Mouse (Mus musculus): Measurements from ENCODE around the gene Arf6. TPM values are rescaled to one million over a fixed set of nuclear protein-coding genes. Genes with fewer than 3 reads are reported as not detected.
"Not testable (repeated sequence)": the region's sequence is repeated elsewhere in the genome, so short reads cannot be mapped to it uniquely, and the experiment has no call there.

The Arf6 gene
- total RNA-seq, 2 experiments from 2014 or later: 49.9 to 61.4 TPM

DNA sequence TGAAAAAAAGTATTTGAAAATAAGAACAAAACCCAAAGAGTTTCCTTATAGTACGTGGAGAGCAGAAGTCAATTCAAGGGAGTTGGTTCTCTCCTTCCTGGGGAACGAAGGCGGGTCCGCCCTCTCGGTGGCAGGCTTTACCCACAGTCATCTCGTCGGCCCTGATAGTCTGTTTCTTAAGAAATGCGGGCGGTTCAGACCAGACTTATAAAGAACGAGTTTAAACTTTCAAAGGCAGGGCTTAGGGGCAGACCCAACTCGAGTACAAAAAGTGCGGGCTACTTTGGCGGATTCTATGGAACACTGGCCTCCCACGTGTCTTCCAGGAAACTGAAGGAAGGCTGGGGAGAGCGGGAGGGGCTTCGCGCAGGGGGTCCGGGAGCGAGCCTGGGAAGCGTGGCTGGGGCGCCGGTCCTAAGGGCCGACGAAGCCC, 513 bp upstream of the Arf6 start:
- intact Hi-C loops (cut with DNase I): loop anchor here (5.0 kb wide), 1 partner anchor 91 kb away; no protein-coding TSS in a partner anchor
- DNase-seq (ENCODE audit: low spot score in 2 of 2): no peak

DNA sequence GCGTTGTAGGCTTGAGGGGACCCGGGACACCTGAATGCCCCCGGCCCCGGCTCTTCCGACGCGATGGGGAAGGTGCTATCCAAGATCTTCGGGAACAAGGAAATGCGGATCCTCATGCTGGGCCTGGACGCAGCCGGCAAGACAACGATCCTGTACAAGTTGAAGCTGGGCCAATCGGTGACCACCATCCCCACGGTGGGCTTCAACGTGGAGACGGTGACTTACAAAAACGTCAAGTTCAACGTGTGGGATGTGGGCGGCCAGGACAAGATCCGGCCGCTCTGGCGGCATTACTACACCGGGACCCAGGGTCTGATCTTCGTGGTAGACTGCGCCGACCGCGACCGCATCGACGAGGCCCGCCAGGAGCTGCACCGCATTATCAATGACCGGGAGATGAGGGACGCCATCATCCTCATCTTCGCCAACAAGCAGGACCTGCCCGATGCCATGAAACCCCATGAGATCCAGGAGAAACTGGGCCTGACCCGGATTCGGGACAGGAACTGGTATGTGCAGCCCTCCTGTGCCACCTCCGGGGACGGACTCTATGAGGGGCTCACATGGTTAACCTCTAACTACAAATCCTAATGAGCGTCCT, 881 bp downstream of the Arf6 start:
- peak in 1 of 2 experiments; percentile 27 for DNase-seq (ENCODE audit: low spot score in 2 of 2)
- intact Hi-C loops (cut with DNase I): loop anchor here (5.0 kb wide), 1 partner anchor 89 kb away; no protein-coding TSS in a partner anchor

DNA sequence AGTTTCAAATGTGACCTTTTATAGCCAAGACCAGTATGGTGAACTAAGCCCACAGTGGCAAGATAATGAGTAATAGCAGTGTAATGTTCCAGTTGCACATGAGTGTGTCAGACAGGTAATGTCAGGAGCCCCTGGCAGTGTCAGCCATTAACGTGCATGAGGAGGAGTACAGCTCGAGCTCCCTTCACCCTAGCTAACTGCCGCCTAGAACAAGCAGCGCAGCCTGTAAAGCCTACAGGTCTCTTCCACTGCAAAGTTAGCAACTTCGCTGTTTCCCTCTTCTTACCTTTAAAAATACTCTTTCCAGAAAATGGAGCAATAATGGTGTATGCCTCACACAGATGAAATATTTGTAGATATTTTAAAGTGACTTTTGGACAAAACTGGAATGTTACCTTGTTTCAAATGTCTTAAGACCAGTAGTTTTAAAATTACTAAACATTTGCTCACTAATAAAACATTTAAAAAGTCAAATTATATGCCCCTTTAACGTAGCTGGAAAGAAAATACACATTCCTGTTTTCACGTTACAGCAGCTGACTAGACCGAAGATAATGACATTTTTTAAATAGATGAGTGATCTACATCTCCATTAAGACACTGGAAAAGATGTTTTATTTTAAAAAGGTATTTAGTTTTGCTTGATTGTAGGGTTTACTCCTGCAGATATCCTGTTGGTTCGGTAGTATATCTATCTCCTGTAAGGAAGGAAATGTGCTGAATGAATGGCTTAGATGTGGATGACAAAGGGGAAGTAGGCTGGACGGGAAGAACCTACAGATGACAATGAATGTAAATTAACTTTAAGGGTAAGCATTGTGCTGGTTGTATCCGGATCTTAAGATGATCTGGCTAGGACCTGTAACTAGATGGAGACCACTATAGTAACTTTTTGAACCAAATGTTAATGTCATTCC, 2.2 kb downstream of the Arf6 start:
- no peak for DNase-seq (ENCODE audit: low spot score in 2 of 2)

DNA sequence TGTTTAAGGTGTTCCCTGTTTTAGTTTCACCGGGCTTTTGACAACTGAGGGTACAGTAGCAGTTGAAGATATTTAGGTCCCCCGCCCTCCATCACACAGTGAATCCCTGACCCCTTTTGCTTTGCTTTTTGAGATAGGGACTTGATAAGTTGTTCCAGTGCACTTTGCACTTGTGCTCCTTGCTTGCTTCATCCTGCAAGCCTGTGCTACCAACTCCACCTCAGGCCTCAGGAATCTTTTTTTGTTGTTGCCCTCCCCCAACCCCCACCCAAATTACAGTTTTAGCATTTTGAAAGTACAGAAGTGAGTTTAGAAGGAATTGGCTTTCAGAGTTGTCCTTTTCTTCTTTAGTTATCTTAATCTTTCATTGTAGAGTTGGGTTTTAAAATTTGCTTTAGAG, 4.2 kb downstream of the Arf6 start:
- DNase-seq (ENCODE audit: low spot score in 2 of 2): no peak
- intact Hi-C loops (cut with DNase I): no loop called here

More for the DNA sequence above, 2.2 kb downstream of the Arf6 start:
- intact Hi-C loops (cut with DNase I): loop anchor here (5.0 kb wide), 1 partner anchor 88 kb away; no protein-coding TSS in a partner anchor

DNA sequence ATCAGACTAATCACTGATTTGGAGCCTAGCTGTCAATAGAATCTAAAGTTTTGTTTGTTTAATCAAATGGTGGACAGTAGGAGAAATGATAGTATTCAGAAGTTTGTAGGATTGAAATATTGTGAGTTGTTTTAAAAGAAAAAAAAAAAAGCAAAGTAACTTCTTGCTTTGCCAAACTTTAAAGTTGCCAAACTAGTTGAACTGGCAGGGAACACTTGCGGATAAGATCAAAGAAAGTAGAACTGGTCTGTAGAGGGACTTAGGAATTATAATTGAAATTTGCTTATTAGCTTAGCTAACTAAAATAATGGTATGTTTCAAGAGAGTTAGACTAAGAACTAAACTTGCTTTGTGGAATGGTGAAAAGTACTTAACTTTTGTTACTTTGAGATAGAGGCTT, 5.2 kb downstream of the Arf6 start:
- intact Hi-C loops (cut with DNase I): no loop called here
- no peak for DNase-seq (ENCODE audit: low spot score in 2 of 2)

DNA sequence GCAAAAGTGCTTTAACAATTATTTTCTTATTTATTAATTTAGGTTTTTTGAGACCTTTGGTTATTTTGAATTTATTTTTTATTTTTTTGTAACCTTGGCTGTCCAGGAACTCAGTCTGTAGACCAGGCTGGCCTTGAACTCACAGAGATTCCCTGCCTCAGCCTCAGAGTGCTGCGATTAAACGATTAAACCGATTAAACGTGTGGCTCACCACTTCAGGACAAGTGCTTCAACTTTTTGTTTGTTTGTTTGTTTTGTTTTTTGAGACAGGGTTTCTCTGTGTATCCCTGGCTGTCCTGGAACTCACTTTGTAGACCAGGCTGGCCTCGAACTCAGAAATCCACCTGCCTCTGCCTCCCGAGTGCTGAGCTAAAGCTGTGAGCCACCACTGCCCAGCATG, 5.7 kb downstream of the Arf6 start:
- DNase-seq (ENCODE audit: low spot score in 2 of 2); intact Hi-C loops (cut with DNase I): not testable (repeated sequence)

DNA sequence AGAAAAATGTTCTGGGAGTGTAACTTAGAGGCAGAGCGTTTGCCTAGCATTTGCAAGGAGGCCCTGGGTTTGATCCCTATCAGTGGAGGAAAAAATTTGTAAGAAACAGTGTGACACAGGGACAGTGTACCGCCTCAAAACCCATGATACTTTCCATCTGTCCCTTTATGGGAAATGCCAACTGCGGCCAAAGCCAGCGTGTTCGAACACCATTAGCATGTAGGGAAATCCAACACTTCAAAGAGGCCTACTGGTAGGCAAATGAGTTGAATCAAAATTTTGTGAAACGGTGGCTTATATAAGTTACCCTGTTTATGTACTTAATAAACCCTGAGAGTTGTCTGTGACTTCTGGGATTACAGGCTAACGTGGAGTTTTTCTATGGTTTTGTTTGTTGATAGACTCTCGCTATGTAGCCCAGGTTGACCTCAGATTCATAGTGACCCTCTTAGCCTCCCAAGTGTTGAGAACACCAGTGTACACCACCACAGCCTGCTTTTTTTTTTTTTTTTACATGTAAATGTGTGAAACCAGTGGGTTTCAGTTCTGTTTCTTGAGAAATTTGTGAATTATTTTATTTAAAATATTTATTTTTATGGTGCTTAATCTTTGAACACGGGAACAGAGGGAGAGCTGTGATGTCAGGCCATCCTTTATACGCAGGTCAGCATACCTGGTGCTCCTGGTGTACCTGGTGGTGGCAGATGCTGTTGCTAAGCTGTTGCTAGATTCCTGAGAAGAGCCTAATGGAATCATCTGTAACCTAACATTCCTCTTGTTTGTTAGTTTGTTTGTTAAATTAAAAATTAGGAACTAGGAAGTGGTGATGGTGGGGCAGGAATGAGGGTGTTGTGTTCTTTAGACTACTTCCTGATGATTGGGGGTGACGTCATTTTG, 6.9 kb downstream of the Arf6 start:
- no peak for DNase-seq (ENCODE audit: low spot score in 2 of 2)
- intact Hi-C loops (cut with DNase I): no loop called here

DNA sequence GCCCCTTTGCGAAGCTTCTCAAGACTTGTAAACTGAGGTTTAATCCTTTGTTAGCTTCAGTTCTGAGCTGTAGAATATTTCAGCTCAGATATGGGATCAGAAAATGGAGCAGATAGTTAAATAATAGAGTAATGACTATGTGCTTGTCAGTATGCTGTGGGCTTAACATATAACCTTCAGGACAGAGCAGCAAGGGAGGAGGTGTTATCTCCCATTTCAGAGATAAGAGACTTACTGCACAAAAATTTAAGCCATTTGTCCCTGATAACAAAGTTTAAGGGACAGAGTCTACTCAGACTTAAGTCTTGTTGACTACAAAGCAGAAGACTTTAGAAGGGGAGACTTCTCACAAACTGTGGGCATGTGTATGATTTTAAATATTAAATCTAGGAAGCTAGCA, 10.9 kb downstream of the Arf6 start:
- intact Hi-C loops (cut with DNase I): no loop called here
- no peak for DNase-seq (ENCODE audit: low spot score in 2 of 2)

DNA sequence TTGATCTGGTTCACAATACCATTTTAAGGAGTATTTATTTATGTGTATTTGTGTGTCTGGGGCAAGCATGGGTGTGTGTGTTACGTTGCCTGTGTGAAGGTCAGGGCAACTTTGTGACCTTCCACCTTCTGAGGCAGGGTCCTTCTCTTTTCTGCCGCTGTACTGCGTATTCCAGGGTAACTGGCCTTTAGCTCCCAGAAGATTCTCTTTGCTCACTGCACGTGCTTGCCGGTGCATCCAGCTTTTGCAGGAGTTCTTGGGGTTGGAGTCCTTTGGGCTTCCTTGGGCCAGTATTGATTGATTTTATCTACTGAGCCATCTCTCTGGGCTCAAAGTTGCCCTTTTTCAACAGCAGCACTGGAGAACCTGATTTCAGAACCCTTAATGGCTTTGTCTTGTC, 12.7 kb downstream of the Arf6 start:
- intact Hi-C loops (cut with DNase I): no loop called here

DNA sequence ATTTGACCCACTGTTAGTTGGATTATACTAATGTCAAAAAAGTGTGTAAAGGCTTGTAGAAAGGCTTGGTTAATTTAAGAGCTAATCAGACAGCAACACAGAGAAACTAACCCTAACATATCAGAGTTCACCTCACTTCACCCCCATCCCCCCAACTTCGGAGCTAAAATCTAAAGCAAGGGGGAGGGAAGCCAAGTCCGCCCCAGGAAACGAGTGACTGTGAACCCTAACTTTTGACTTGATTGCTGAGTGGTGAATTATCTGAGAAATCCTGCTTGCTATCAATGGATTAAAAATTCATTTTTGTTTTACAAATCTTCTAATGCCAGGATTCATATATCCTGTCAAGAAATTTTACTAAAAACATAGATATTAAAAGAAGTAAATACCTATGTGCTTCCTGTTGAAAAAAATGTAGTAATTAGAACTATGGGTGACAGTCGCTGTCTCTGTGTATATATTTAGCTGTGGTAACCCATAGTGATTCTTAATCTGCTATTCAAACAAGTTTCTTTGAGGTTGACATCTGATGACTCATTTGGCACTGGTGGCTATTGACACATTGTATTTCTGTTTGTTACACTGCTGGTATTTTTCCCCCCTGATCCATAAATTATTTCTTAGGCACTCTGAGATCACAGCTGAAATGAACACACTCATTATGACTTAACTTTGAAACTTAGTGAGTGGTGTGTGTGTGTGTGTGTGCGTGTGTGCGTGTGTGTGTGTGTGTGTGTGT, 13.8 kb downstream of the Arf6 start:
- intact Hi-C loops (cut with DNase I): no loop called here
- no peak for DNase-seq (ENCODE audit: low spot score in 2 of 2)

More for the DNA sequence above, 12.7 kb downstream of the Arf6 start:
- DNase-seq (ENCODE audit: low spot score in 2 of 2): no peak

DNA sequence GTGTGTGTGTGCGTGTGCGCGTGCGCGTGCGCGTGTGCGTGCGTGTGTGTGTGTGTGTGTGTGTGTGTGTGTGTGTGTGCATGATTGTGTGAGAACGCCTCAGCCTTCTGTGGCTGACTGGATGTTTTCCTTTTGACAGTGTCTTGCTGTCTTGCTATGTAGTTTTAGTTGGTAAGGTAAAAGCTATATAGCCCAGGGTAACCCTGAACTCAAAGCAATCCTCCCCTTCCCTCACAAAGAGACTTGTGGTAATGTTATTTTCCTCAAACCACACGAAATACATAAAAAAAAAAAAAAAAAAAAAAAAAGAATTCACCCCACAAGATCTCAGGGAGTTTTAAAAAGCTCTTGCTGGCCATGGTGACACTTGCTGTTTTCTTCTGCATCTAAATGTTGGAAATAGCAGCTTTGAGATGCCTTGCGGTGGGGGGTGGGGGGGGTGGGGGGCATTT, 14.4 kb downstream of the Arf6 start:
- intact Hi-C loops (cut with DNase I); DNase-seq (ENCODE audit: low spot score in 2 of 2): not testable (repeated sequence)

DNA sequence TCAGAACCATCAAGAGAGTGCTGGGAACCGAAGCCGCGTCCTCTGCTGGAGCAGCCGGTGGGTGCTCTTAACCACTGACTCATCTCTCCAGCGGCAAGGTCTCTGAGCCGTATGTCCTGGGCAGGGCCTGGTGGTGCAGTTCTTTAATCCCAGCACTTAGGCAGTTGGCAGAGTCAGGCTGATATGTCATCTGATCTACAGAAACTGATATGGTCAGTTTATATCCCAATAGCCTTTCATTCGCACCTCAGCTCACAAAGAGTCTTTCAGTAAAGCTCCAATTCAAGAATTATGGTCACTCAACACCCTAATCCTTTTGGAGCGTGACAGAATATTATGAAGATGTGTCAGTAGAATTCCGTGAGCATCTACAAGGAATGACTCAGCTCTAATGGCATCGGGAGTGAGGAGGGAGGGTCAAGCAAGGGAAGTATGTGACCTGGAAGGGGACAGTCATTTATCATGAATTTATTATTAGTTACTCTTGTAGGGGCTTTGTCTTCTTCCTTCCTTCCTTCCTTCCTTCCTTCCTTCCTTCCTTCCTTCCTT, 16.4 kb downstream of the Arf6 start:
- intact Hi-C loops (cut with DNase I): no loop called here
- no peak for DNase-seq (ENCODE audit: low spot score in 2 of 2)

DNA sequence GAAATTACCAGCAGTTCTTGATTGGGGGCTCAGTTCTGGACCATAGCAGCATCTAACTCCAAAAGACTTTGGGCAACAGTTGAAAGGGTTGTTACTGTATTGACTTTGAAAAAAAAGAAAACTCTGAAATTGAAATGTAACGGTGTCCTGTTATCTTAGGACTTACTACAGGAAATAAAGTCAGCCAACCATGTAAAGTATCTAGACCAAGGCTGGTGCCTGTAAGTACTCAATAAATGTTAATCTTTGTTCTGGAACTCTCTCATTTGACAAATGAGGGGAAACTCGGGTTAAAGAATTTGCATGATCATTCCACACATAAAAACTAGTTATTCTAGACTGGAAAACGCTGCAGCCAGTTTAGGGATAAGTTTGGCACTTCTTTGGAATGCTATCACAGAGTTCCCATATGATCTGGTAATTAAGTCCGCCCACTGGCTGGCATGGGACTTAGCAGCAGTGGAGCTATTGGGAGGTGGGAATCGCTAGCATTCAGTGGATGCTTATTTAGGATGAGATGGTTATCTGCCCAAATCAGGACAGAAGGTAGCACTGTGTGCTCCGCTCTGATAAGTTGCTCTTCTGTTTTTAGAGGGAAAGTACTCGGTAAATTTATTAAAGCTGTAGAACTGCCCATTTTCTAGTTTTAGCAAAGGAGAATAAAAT, 17.5 kb downstream of the Arf6 start:
- no peak for DNase-seq (ENCODE audit: low spot score in 2 of 2)
- intact Hi-C loops (cut with DNase I): no loop called here

DNA sequence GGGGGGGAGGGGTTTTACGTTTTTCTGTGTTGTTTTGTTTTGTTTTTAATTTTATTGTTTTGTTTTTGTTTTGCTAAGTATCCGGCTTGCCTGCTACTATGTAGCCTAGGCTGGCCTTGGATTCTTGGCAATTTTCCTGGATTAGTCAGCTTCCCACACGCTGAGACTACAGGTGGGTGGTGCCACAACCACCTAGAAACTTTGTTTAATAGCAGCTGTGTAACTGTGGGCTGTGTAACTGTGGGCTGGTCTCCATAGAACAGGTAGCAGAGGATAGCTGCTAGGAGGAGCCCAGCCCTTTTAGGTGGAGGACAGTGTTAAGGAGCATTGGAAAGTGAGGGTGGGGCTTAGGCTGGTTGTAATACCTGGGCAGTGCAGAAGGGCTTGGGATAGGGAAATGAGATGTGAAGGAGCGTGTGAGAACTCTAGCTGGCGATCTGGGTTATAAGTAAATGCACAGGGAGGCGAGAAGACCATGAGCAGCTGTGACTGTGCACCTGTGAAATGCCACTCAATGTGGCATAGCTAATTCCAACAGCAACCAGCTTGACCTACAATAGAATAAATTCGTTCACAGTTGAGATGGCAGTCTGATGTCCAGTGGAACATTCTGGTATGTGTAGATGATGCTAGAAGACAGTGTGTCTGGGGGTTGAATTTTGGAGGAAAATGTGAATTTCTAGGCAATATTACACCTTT, 18.2 kb downstream of the Arf6 start:
- no peak for DNase-seq (ENCODE audit: low spot score in 2 of 2)
- intact Hi-C loops (cut with DNase I): no loop called here

DNA sequence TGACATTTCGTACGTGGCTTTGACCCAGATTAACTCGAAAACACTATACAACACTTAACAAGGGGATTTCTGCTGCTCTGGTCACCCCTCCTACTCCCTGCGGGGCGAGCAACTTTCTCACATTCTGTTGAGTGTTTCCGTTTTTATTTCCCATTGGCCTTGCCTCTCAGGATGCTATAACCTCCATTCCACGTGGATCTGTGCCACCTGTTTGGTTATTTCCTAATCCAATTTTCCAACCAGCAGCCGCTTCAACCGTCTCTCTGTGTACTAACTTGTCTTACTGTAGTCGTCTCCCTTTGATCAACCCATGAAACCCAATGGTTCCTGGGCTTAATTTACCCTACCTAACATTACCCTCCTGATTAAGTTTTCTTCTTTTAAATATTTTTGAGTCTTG, 21.1 kb downstream of the Arf6 start:
- no peak for DNase-seq (ENCODE audit: low spot score in 2 of 2)

DNA sequence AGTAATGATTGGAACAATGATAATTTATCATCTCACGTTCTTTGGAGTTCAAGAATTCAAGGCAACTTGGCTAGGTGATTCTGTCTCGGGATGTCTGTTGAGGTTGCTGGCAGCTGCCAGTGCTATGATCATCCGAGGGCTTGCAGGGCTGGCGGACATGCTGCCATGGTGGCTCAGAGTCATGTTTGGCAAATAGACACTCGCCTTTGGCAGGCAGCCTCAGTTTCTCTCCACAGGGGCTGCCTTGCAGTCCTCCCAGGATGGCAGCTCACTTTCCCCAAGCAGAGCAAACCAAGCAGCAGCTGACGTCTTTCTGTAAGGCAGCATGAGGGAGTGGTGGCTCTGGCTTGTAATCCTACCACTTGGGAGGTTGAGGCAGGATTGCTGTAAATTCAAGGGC, 22.5 kb downstream of the Arf6 start:
- intact Hi-C loops (cut with DNase I): no loop called here
- no peak for DNase-seq (ENCODE audit: low spot score in 2 of 2)

More for the DNA sequence above, 21.1 kb downstream of the Arf6 start:
- intact Hi-C loops (cut with DNase I): no loop called here

DNA sequence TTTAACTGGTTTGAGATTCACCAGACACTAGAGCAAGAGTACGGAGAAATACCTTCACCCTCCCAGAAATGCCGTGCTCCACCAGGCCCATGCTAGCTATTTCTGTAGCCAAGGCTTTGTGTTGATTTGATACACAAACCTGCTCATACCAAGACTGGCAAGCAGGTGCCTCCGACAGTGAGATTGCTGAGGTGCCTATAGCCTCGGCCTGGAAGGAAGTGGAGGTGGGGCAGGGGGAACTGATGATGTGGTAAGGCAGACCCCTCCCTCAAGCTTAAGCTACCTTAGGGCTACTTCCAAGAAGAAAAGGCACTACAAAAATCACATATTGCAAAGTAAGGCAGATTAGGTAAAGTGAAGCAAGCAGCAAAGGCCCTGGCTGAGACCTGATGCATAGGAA, 28.4 kb downstream of the Arf6 start:
- intact Hi-C loops (cut with DNase I): no loop called here
- no peak for DNase-seq (ENCODE audit: low spot score in 2 of 2)

DNA sequence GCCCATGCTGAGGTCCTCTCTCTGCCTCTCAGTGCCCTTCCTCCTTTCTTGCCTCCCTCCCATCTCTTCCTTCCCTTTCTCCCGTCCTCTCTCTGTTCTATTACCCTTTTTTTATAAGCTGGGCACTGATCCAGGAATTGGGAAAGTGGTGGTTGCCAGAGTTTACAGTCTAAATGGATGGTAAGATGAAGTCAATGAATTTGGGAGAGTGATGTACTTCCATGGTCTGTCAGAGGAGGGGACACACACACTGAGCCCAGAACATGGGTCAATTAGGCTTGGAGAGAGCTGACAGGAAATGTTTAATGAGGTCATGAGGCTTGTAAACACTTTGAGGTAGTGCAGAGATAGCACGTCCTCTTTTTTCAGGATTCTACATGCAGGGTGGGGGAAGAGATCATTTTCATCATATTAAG, 28.9 kb downstream of the Arf6 start:
- intact Hi-C loops (cut with DNase I): no loop called here
- no peak for DNase-seq (ENCODE audit: low spot score in 2 of 2)

Data from left cerebral cortex, postnatal 36 days (tissue).